Mouse (Mus musculus) MEL (cell line): ENCODE measurements around the gene Bcl3. TPM values are rescaled to one million over a fixed set of nuclear protein-coding genes. Genes with fewer than 3 reads are reported as not detected.

Experiments
- DNase-seq: peaks from one replicate; pipeline ENCODE4 v3.0.0; 2011; ENCODE audit warnings: low read depth, low spot score
- H3K27ac ChIP-seq: 2 replicates; pipeline ENCODE4 v1.5.1; 2012; ENCODE audit warnings: low read depth, mild to moderate bottlenecking, control low read depth, low read length, moderate library complexity; ENCODE audit not compliant: control insufficient read depth
- H3K27me3 ChIP-seq, 2 experiments: fragments of 150-350 bp in 1 of 2; sonication (generic) in 1 of 2; 2 replicates each; pipeline ENCODE4 v1.6.1; 2012; ENCODE audit warnings: low read length in 2 of 2, mild to moderate bottlenecking in 2 of 2, improper control_type of control experiment in 1 of 2, moderate library complexity in 1 of 2; ENCODE audit not compliant: insufficient read depth in 2 of 2, control insufficient read depth in 1 of 2
- H3K36me3 ChIP-seq, 2 experiments: 2 replicates each; pipeline ENCODE4 v1.6.1; 2012 to 2014; ENCODE audit warnings: low read length in 2 of 2, improper control_type of control experiment in 1 of 2, inconsistent platforms in 1 of 2, mild to moderate bottlenecking in 1 of 2; ENCODE audit not compliant: insufficient read depth in 2 of 2, control insufficient read depth in 1 of 2
- H3K4me1 ChIP-seq, 2 experiments: fragments of 150-350 bp in 1 of 2; sonication (generic) in 1 of 2; 2 replicates each; pipeline ENCODE4 v1.6.1; 2012; ENCODE audit warnings: low read length in 2 of 2, improper control_type of control experiment in 1 of 2, mild to moderate bottlenecking in 1 of 2; ENCODE audit not compliant: insufficient read depth in 2 of 2, control insufficient read depth in 1 of 2
- H3K4me3 ChIP-seq, 2 experiments: fragments of 150-350 bp in 1 of 2; sonication (generic) in 1 of 2; 2 replicates each; pipeline ENCODE4 v1.5.1; 2012; ENCODE audit warnings: low read depth in 2 of 2, low read length in 2 of 2, mild to moderate bottlenecking in 2 of 2, moderate library complexity in 2 of 2, control low read depth in 1 of 2, improper control_type of control experiment in 1 of 2; ENCODE audit not compliant: control insufficient read depth in 1 of 2, insufficient read depth in 1 of 2
- H3K79me2 ChIP-seq: 2 replicates; pipeline ENCODE4 v1.6.1; 2012; ENCODE audit warnings: mild to moderate bottlenecking, low read length, moderate library complexity; ENCODE audit not compliant: control insufficient read depth, poor library complexity, insufficient read depth
- H3K9ac ChIP-seq: 2 replicates; pipeline ENCODE4 v1.6.1; 2012; ENCODE audit warnings: low read depth, mild to moderate bottlenecking, control low read depth, low read length, moderate library complexity; ENCODE audit not compliant: control insufficient read depth, poor library complexity, severe bottlenecking
- H3K9me3 ChIP-seq: fragments of 150-350 bp; sonication (generic); replicated peaks from 2 replicates; pipeline ENCODE4 v1.6.1; 2012; ENCODE audit warnings: mild to moderate bottlenecking, low read length, improper control_type of control experiment, moderate library complexity; ENCODE audit not compliant: insufficient read depth
- CHD2 ChIP-seq: IDR thresholded peaks from 2 replicates; pipeline ENCODE4 v1.6.1; 2011; ENCODE audit warnings: low read length, improper control_type of control experiment
- CTCF ChIP-seq, 3 experiments: IDR thresholded peaks in 2 of 3; conservative IDR thresholded peaks in 1 of 3; 2 replicates each; pipeline ENCODE4 v1.5.1; 2011 to 2012; ENCODE audit warnings: low read length in 3 of 3, low read depth in 2 of 3, mild to moderate bottlenecking in 2 of 3, improper control_type of control experiment in 1 of 3, inconsistent platforms in 1 of 3, mixed read lengths in 1 of 3, moderate library complexity in 1 of 3; ENCODE audit not compliant: control insufficient read depth in 1 of 3, insufficient read depth in 1 of 3, poor library complexity in 1 of 3, severe bottlenecking in 1 of 3
- E2F4 ChIP-seq: IDR thresholded peaks from 2 replicates; pipeline ENCODE4 v1.6.1; 2011; ENCODE audit warnings: low read depth, low read length, improper control_type of control experiment, borderline replicate concordance
- EP300 ChIP-seq, 2 experiments: IDR thresholded peaks; 2 replicates each; pipeline ENCODE4 v1.6.1; 2011; ENCODE audit warnings: improper control_type of control experiment in 2 of 2, low read length in 2 of 2, low read depth in 1 of 2, mild to moderate bottlenecking in 1 of 2
- GATA1 ChIP-seq: IDR thresholded peaks from 2 replicates; pipeline ENCODE4 v1.6.1; 2011; ENCODE audit warnings: low read depth, low read length, improper control_type of control experiment
- HCFC1 ChIP-seq: IDR thresholded peaks from 2 replicates; pipeline ENCODE4 v1.6.1; 2012; ENCODE audit warnings: low read depth, mild to moderate bottlenecking, inconsistent platforms, low read length, improper control_type of control experiment, moderate library complexity
- KAT2A ChIP-seq: conservative IDR thresholded peaks from 2 replicates; pipeline ENCODE4 v1.6.1; 2012; ENCODE audit warnings: low read depth, low read length, improper control_type of control experiment, inconsistent platforms
- MAX ChIP-seq: IDR thresholded peaks from 2 replicates; pipeline ENCODE4 v1.6.1; 2011; ENCODE audit warnings: low read length, improper control_type of control experiment
- MAZ ChIP-seq: IDR thresholded peaks from 2 replicates; pipeline ENCODE4 v1.6.1; 2012; ENCODE audit warnings: low read depth, mild to moderate bottlenecking, inconsistent platforms, low read length, improper control_type of control experiment
- MEF2A ChIP-seq: IDR thresholded peaks from 2 replicates; pipeline ENCODE4 v1.6.1; 2014; ENCODE audit warnings: low read depth, mild to moderate bottlenecking, inconsistent platforms, low read length, improper control_type of control experiment; ENCODE audit not compliant: poor library complexity, insufficient replicate concordance, severe bottlenecking; ENCODE audit errors: extremely low read depth
- MYB ChIP-seq: IDR thresholded peaks from 2 replicates; pipeline ENCODE4 v1.6.1; 2011; ENCODE audit warnings: mild to moderate bottlenecking, low read depth, low read length, improper control_type of control experiment
- MYC ChIP-seq: IDR thresholded peaks from 2 replicates; pipeline ENCODE4 v1.6.1; 2011; ENCODE audit warnings: low read depth, mild to moderate bottlenecking, low read length, improper control_type of control experiment, moderate library complexity
- NELFE ChIP-seq: IDR thresholded peaks from 2 replicates; pipeline ENCODE4 v1.6.1; 2011; ENCODE audit warnings: low read depth, low read length, improper control_type of control experiment
- POLR2A ChIP-seq, 2 experiments: IDR thresholded peaks; 2 replicates each; pipeline ENCODE4 v1.6.1; 2011 to 2012; ENCODE audit warnings: low read length in 2 of 2, mild to moderate bottlenecking in 2 of 2, control low read depth in 1 of 2, improper control_type of control experiment in 1 of 2, low read depth in 1 of 2, moderate library complexity in 1 of 2; ENCODE audit not compliant: control insufficient read depth in 1 of 2, insufficient read depth in 1 of 2, poor library complexity in 1 of 2
- POLR2AphosphoS2 ChIP-seq: IDR thresholded peaks from 2 replicates; pipeline ENCODE4 v1.6.1; 2011; ENCODE audit warnings: low read length, improper control_type of control experiment
- POLR2AphosphoS5 ChIP-seq: IDR thresholded peaks from 2 replicates; pipeline ENCODE4 v1.6.1; 2012; ENCODE audit warnings: low read depth, borderline replicate concordance, mild to moderate bottlenecking, inconsistent platforms, low read length, moderate library complexity, mixed read lengths
- TBP ChIP-seq: IDR thresholded peaks from 2 replicates; pipeline ENCODE4 v1.8.0; 2011; ENCODE audit warnings: low read depth, low read length, improper control_type of control experiment
- ZC3H11A ChIP-seq: IDR thresholded peaks from 2 replicates; pipeline ENCODE4 v1.6.1; 2012; ENCODE audit warnings: low read depth, mild to moderate bottlenecking, inconsistent platforms, low read length, improper control_type of control experiment
- ZMIZ1 ChIP-seq: IDR thresholded peaks from 2 replicates; pipeline ENCODE4 v1.6.1; 2012; ENCODE audit warnings: low read depth, mild to moderate bottlenecking, inconsistent platforms, low read length, improper control_type of control experiment, moderate library complexity
- ZNF384 ChIP-seq: IDR thresholded peaks from 2 replicates; pipeline ENCODE4 v1.6.1; 2012; ENCODE audit warnings: low read depth, mild to moderate bottlenecking, inconsistent platforms, low read length, improper control_type of control experiment
- polyA plus RNA-seq, 2 experiments: library from polyadenylated mRNA; stranded (reverse) in 1 of 2; unstranded in 1 of 2; fragments of >175 nt in 1 of 2; fragments of >200 nt in 1 of 2; gene quantifications; 2 replicates each; pipeline versions ENCODE4 v1.2.1 to v1.2.4; 2012; ENCODE audit warnings: low replicate concordance in 2 of 2, low read depth in 1 of 2; ENCODE audit not compliant: insufficient read length in 2 of 2, insufficient read depth in 1 of 2, missing spikeins in 1 of 2
- total RNA-seq: library from RNA; depleted of rRNA; stranded (reverse); fragments of 300-350 nt; gene quantifications from 2 replicates; pipeline ENCODE4 v1.2.3, GENCODE M21; 2012

The Bcl3 gene
- total and polyA plus RNA-seq, 3 experiments = 2.7 to 6.7 TPM; not detected in 1

GRCm38 (mm10) chr7:19861199-19861598, 38.6 kb upstream of the Bcl3 start, which contains the start of gene Ceacam16:
Gene Ceacam16 (minus strand): TSS chr7:19861299.
- Histone ChIP-seq H3K9ac (no peak within 1 kb of the TSS), H3K9me3 (no peaks in the 10 kb centered on the region), H3K79me2 (no peaks in the 10 kb centered on the region), H3K36me3 (no peaks in the 10 kb centered on the region), H3K27me3 (peaks cover 0 to 2% of the 10 kb centered on the region in 2 experiments; a peak in 2 of 4 replicates), H3K27ac (no peak within 1 kb of the TSS), H3K4me1 (no peaks in the 10 kb centered on the region), H3K4me3 (no peak within 1 kb of the TSS)
- no peak for DNase-seq
- no peak for TF ChIP-seq E2F4
- no peak for TF ChIP-seq GATA1
- TF ChIP-seq CHD2 = no peak
- TF ChIP-seq ZNF384 = no peak
- no peak for TF ChIP-seq POLR2AphosphoS5
- no peak for TF ChIP-seq MYC
- TF ChIP-seq MAX = no peak
- TF ChIP-seq ZC3H11A = no peak

GRCm38 (mm10) chr7:19859740-19860139, 37.2 kb upstream of the Bcl3 start:
- no peak overlapping the region for H3K9ac ChIP-seq
- DNase-seq = no peak
- no peaks in the 10 kb centered on the region for H3K36me3 ChIP-seq
- H3K27ac ChIP-seq = no peak overlapping the region
- no peaks in the 10 kb centered on the region for H3K79me2 ChIP-seq
- no peaks in the 10 kb centered on the region for H3K4me1 ChIP-seq
- H3K9me3 ChIP-seq = no peaks in the 10 kb centered on the region
- TF ChIP-seq EP300 (IDR thresholded peaks at IDR 0.05; ENCODE audit: low read depth in 1 of 2, low read length in 2 of 2) (no peak), KAT2A (no peak), MEF2A (no peak), MYB (no peak), ZMIZ1 (no peak), POLR2AphosphoS2 (no peak), NELFE (no peak), HCFC1 (no peak), TBP (no peak), GATA1 (no peak), POLR2A (IDR thresholded peaks at IDR 0.05; ENCODE audit: control insufficient read depth in 1 of 2, insufficient read depth in 1 of 2, low read depth in 1 of 2, low read length in 2 of 2, poor library complexity in 1 of 2) (no peak), MAZ (no peak), CTCF (IDR thresholded peaks at IDR 0.05 in 2 of 3, conservative IDR thresholded peaks at IDR 0.05 in 1 of 3; ENCODE audit: control insufficient read depth in 1 of 3, insufficient read depth in 1 of 3, low read depth in 2 of 3, low read length in 3 of 3, poor library complexity in 1 of 3, severe bottlenecking in 1 of 3) (no peak)
- H3K27me3 ChIP-seq = peaks cover 0 to 2% of the 10 kb centered on the region in 2 experiments; a peak in 1 of 4 replicates
- H3K4me3 ChIP-seq = no peak overlapping the region
